Mouse (Mus musculus): ENCODE measurements around the gene Prkrip1. TPM values are rescaled to one million over a fixed set of nuclear protein-coding genes. Genes with fewer than 3 reads are reported as not detected.
A peak's percentile ranks its signal among the peaks of the same experiment; 100 is the strongest.

Gene Prkrip1
- polyA plus RNA-seq, 1 experiment, result 67.8 TPM

DNA sequence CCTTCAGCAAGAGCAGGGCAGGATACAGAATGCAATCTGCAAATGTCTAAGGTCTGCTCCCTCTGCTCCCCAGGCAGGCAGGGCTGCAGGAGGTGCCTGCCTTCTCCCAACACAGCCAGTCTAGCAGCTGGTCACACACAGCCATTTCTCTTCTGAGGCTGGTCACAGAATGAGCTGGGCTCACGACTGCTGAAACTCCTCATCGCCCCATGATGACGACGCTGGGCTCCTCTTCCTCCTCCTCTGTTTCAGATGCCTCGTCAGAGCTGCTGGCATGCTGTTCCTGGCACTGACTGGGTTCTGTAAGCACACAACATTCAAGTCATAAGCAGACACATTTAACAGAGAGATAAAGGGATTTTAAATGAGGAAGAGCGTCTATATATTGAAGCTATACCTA is 17.6 kb downstream of the Prkrip1 start:
- no peak overlapping the region for H3K4me3 ChIP-seq (replicated peaks)
- H3K27me3 ChIP-seq (replicated peaks), result no peaks in the 10 kb centered on the region
- TF ChIP-seq FLI1 (IDR thresholded peaks at IDR 0.05; ENCODE audit: low read length) (no peak), GATA1 (IDR thresholded peaks at IDR 0.05; ENCODE audit: borderline replicate concordance, low read length) (no peak)
- peaks cover 48% of the 10 kb centered on the region for H3K4me1 ChIP-seq
- H3K9me3 ChIP-seq, result no peaks in the 10 kb centered on the region
- H3K36me3 ChIP-seq (replicated peaks; ENCODE audit: low read length), result peaks cover 90% of the 10 kb centered on the region

DNA sequence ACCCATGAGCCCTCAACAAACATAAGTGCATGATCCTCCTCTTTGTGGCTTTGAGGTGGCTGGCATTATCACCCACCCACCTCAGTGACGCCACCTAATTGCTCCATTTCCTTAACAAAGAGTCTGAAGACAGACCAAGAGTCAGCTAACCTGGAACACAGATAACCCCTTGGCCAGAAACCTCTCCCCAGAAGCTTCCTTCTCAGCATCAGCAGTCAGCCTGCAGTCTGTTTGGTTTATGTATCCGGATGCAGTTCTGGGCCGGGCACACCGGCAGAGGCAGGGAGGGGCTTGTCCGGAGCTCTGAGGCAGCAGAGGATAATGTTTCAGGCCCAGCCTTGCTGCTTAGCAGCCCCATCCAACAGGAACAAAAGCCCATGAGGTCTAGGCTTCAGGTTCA is 19.2 kb downstream of the Prkrip1 start:
- no peak for TF ChIP-seq FLI1 (IDR thresholded peaks at IDR 0.05; ENCODE audit: low read length)
- TF ChIP-seq GATA1 (IDR thresholded peaks at IDR 0.05; ENCODE audit: borderline replicate concordance, low read length), result no peak
- Histone ChIP-seq H3K36me3 (replicated peaks; ENCODE audit: low read length) (peaks cover 83% of the 10 kb centered on the region), H3K4me1 (peaks cover 45% of the 10 kb centered on the region), H3K9me3 (no peaks in the 10 kb centered on the region), H3K27me3 (replicated peaks) (no peaks in the 10 kb centered on the region), H3K4me3 (replicated peaks) (no peak overlapping the region)

DNA sequence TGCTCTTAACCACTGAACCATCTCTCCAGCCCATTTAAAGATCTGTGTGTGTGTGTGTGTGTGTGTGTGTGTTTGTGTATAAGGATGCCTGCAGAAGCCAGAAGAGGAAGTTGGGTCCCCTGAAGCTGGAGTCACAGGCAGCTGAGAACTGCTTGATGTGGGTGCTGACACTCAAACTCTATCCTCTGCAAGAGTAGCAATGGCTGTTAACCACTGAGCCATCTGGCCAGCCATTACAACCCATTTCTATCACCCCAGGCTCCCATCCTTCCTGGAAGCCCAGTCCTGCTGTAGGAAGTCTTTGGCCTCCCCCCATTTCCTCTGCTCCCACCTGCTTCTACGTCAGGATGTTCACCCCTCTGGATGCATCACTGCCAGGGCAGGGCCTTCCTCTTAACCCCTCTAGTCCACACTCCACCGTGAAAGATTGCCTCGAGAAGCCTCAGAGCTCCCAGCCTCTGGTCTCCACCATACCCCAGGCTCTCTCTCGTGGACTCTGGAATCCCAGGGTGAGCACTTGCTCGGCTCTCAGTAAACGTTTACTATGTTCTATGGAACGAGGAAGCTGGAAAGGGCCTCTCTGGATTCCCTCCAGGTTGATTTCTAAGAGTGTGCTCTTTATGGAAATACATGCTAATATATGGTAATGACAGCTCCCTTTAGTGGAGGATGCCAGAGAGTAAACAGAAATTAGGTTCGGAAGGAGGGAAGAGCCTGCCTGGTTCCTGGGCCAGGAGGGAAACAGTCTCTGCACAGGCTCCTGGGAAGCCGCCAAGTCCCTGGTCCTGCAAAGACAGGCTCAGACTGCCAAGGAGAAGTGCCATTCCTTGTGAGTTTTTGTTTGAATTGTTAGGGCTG is 24.9 kb downstream of the Prkrip1 start:
- peaks cover 59% of the 10 kb centered on the region for H3K4me1 ChIP-seq
- TF ChIP-seq GATA1 (IDR thresholded peaks at IDR 0.05; ENCODE audit: borderline replicate concordance, low read length) (no peak), FLI1 (IDR thresholded peaks at IDR 0.05; ENCODE audit: low read length) (no peak)
- H3K9me3 ChIP-seq, result no peaks in the 10 kb centered on the region
- no peak overlapping the region for H3K4me3 ChIP-seq (replicated peaks)
- H3K36me3 ChIP-seq (replicated peaks; ENCODE audit: low read length), result peaks cover 35% of the 10 kb centered on the region
- no peaks in the 10 kb centered on the region for H3K27me3 ChIP-seq (replicated peaks)

DNA sequence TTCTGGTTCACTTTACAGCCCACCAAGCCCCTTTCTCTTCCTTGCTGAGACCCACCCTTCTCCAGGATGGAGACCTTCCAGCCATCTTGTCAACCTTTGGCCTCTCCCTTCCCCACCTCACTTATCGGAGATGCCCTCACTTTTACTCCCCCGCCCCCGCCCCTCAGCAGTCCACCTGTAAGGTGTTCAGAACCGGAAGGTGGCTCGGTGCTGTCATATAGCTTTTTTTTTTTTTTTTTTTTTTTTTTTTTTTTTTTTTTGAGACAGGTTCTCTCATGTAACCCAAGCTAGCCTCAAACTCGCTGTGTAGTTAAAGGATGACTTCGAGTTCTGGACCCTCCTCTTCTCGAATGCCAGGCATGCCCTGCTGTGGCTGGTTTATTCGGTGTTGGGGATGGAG is 25.8 kb downstream of the Prkrip1 start:
- H3K27me3 ChIP-seq (replicated peaks), result no peaks in the 10 kb centered on the region
- peaks cover 5% of the 10 kb centered on the region for H3K9me3 ChIP-seq
- H3K4me1 ChIP-seq, result peaks cover 61% of the 10 kb centered on the region
- peaks cover 35% of the 10 kb centered on the region for H3K36me3 ChIP-seq (replicated peaks; ENCODE audit: low read length)
- TF ChIP-seq GATA1 (IDR thresholded peaks at IDR 0.05; ENCODE audit: borderline replicate concordance, low read length) (no peak), FLI1 (IDR thresholded peaks at IDR 0.05; ENCODE audit: low read length) (no peak)
- H3K4me3 ChIP-seq (replicated peaks), result no peak overlapping the region

DNA sequence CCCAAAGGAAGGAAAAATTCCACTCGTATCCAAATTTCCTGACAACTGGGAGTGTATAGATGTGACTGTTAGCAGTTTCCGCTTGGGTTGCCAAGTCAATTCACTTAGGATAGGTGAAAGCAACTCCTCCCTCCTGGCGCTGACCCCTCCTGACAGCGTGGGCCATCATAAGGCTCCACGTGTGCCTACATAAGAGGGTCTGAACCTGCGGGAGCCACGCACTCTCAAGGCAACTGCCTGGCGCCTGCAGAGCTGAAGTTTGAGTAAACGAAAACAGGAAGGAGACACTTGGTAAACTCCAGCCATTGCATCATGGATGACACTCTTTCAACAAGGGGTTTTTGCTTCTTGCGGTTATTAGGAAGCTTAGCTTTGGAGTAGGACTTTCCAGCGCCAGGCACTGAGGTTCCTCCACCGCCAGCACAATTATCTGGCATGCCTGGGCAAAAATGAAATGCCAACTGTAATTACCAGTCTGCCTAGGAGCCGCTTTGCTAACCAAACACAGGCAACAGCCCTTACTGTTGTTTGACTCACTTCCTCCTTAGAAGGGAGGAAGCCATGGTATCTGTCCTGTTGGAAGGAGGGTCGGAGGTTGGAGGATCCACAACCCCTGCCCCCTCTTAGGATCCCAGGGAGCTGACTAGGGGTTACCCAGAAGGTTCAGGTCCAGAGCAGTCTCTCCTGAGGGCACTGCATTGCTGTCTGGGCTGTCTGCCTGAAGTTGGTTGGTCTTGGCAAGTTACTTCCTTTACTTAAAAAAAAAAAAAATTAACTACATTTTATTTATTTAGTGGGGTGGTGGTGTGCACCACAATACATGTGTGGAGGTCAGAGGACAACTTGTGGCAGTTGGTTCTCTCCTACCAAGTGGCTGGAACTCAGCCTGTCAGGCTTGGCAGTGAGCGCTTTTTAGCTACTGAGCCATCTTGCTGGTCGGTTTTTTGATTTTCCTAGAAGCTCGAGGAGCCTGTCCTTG is 27.1 kb downstream of the Prkrip1 start:
- Histone ChIP-seq H3K36me3 (replicated peaks; ENCODE audit: low read length) (peaks cover 36% of the 10 kb centered on the region), H3K27me3 (replicated peaks) (no peaks in the 10 kb centered on the region), H3K9me3 (peaks cover 6% of the 10 kb centered on the region), H3K4me1 (peaks cover 63% of the 10 kb centered on the region), H3K4me3 (replicated peaks) (peak overlapping the region; percentile 97)
- TF ChIP-seq FLI1 (IDR thresholded peaks at IDR 0.05; ENCODE audit: low read length) (no peak), GATA1 (IDR thresholded peaks at IDR 0.05; ENCODE audit: borderline replicate concordance, low read length) (no peak)

DNA sequence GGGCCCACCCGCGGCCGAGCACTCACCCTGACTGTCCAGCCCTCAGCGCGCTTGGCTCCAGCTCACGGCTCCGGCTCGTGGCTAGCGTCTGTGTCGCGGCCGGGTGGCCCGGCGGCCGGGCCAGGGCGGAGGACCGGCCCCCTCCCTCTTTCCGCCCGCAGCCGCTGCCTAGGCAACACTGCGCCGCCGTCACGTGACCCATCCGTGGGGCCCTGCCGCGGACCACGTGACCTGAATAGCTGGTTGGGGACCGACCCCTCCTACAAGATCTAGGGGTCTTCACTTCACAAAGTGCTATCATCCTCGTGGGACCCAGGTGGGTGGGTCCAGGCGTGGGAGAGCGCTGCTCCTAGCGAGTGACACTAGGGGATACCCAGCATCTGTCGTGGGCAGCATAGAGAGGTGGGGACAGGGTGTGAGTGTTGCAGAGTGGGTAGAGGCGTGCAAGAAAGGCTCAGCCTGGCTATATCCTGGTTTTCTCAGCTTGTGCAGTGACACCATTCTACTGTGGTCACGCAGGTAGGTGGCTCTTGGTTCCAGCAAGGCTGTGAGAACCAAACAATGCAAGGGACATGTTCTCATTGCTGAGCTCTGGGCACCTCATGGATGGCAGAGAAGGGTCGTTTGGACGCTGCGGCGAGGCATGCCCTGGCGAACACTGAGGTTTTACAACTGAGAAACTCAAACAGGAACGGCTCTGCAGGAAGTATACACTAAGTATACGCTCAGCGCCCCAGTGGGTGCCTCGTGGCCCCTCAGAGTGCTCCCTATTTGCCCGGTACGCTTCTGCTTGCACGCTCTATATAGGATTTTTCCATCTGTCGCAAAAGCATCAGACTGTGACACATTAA is 28.0 kb downstream of the Prkrip1 start, which contains the start of gene Orai2:
Gene Orai2 (minus strand): TSS at position 202 of the 851 bp plus-strand sequence.
- TF ChIP-seq FLI1 (IDR thresholded peaks at IDR 0.05; ENCODE audit: low read length), result no peak
- no peak for TF ChIP-seq GATA1 (IDR thresholded peaks at IDR 0.05; ENCODE audit: borderline replicate concordance, low read length)
- Histone ChIP-seq H3K27me3 (replicated peaks) (no peaks in the 10 kb centered on the region), H3K4me3 (replicated peaks) (peak within 1 kb of the TSS; percentile 97), H3K4me1 (peaks cover 69% of the 10 kb centered on the region), H3K9me3 (peaks cover 6% of the 10 kb centered on the region), H3K36me3 (replicated peaks; ENCODE audit: low read length) (peaks cover 46% of the 10 kb centered on the region)

DNA sequence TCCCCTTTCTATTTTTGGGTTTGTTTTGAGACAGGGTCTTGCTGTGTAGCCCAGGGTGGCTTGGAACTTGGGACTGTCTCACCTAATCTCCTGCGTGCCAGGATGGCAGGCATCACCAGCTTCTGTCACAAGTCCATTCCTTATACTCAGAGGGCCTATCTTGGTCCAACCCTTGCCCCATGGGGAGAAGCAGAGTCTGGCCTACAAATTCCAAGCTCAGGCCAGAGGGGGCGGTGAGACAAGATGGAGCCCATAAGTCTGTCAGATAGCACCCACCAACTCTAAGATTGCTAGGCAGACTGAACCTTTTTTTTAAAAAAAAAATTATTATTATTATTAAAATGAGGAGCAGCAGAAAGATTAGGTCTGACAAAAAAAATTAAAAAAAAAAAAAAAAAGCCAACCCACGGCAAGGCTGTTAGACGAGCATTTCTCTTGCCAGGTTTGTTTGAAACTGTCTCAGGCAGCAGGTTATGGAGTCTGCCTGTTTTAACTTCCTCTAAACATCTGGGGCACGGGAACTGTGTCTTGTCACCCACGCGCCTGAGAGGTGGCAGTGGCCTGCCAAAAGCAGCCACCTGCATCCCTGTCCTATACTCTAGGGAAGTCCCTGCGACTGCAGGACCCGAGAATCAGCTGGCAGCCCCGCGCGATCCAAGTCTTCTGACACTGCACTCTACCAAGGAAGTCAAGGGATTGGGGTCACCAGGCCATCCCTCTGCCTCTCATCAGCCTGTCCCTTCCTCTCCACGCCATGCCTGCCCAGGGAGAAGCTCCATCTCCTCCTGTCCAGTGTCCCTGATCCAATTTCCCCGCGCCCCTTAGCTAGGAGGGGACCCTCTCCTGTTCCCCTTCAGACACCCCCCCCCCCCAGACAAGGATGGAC is 28.9 kb downstream of the Prkrip1 start:
- peaks cover 49% of the 10 kb centered on the region for H3K36me3 ChIP-seq (replicated peaks; ENCODE audit: low read length)
- H3K9me3 ChIP-seq, result peaks cover 6% of the 10 kb centered on the region
- H3K27me3 ChIP-seq (replicated peaks), result no peaks in the 10 kb centered on the region
- peaks cover 74% of the 10 kb centered on the region for H3K4me1 ChIP-seq
- TF ChIP-seq GATA1 (IDR thresholded peaks at IDR 0.05; ENCODE audit: borderline replicate concordance, low read length) (no peak), FLI1 (IDR thresholded peaks at IDR 0.05; ENCODE audit: low read length) (no peak)
- H3K4me3 ChIP-seq (replicated peaks), result peak overlapping the region; percentile 97

DNA sequence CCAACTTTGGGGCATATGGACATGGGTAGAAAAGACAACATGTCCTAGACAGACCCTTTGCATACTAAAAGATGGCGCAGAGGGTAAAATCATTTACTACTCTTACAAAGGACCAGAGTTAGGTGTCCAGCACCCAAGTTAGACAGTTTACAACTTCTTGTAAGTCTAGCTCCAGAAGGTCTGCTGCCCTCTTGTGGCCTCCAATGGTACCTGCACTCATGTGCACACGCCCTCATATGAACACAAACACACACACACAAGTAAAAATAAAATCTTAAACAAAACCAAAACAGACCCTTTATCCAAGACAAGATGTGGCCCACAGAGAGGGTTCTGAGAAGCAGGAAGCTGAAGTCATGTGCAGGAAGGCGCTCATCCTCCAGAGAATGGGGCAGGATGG is 30.7 kb downstream of the Prkrip1 start:
- TF ChIP-seq GATA1 (IDR thresholded peaks at IDR 0.05; ENCODE audit: borderline replicate concordance, low read length), result no peak
- TF ChIP-seq FLI1 (IDR thresholded peaks at IDR 0.05; ENCODE audit: low read length), result no peak
- H3K27me3 ChIP-seq (replicated peaks), result no peaks in the 10 kb centered on the region
- H3K4me1 ChIP-seq, result peaks cover 66% of the 10 kb centered on the region
- H3K9me3 ChIP-seq, result peaks cover 6% of the 10 kb centered on the region
- H3K36me3 ChIP-seq (replicated peaks; ENCODE audit: low read length), result peaks cover 58% of the 10 kb centered on the region
- no peak overlapping the region for H3K4me3 ChIP-seq (replicated peaks)

Measured in megakaryocyte, embryonic 14.5 days (primary cell).